Mouse (Mus musculus): ENCODE measurements around the gene Gabrr2. TPM values are rescaled to one million over a fixed set of nuclear protein-coding genes. Genes with fewer than 3 reads are reported as not detected.
"Not testable (repeated sequence)": the region's sequence is repeated elsewhere in the genome, so short reads cannot be mapped to it uniquely, and the experiment has no call there.

The Gabrr2 gene
- polyA plus RNA-seq, 1 experiment from 2014 or later, result 0.67 TPM

DNA sequence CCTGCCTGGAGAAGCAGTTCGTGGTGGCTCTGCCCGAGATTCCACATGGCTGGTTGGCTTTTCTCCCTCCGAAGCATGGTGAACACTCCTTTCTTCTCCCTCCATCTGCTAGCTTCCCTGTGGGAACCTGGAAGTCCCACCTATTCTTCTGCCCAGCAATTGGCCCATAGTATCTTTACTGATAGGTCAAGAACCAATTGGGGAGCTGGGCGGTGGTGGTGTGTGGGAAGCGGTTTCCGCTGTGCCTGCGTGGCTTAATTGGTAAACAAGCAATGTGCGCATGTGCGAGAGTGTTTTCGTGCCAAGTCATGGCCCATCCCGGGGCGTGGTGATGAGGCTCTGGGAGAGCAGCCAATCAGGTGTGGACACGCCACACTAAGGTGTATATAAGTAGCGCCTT is 50.1 kb downstream of the Gabrr2 start:
- WGBS, result 96% methylated on average over 10 of the region's 14 CpGs
- not testable (repeated sequence) for H3K9ac ChIP-seq (ENCODE audit: low read depth, low read length); H3K4me1 ChIP-seq (ENCODE audit: control insufficient read depth, insufficient read depth, low read length); H3K27me3 ChIP-seq (replicated peaks; ENCODE audit: control insufficient read depth, insufficient read depth, low read length); H3K9me3 ChIP-seq (ENCODE audit: control insufficient read depth, low read length); DNase-seq (ENCODE audit: low spot score); H3K4me3 ChIP-seq (ENCODE audit: low read depth, low read length); H3K27ac ChIP-seq (replicated peaks; ENCODE audit: low read depth, low read length); ATAC-seq (ENCODE audit: low read depth); H3K4me2 ChIP-seq (ENCODE audit: low read depth, low read length); H3K36me3 ChIP-seq (ENCODE audit: control insufficient read depth, insufficient read depth, low read length)

- not testable (repeated sequence) for H3K9ac ChIP-seq (ENCODE audit: low read depth, low read length); H3K27me3 ChIP-seq (replicated peaks; ENCODE audit: control insufficient read depth, insufficient read depth, low read length); H3K36me3 ChIP-seq (ENCODE audit: control insufficient read depth, insufficient read depth, low read length); H3K4me1 ChIP-seq (ENCODE audit: control insufficient read depth, insufficient read depth, low read length); H3K27ac ChIP-seq (replicated peaks; ENCODE audit: low read depth, low read length); ATAC-seq (ENCODE audit: low read depth); H3K4me2 ChIP-seq (ENCODE audit: low read depth, low read length); H3K9me3 ChIP-seq (ENCODE audit: control insufficient read depth, low read length); H3K4me3 ChIP-seq (ENCODE audit: low read depth, low read length)
- DNase-seq (ENCODE audit: low spot score), result peak; percentile 80
- 3% methylated on average over 3 of the region's 3 CpGs for WGBS
Observed at GRCm38 (mm10) chr4:33119118-33119517, 56.3 kb downstream of the Gabrr2 start.

GRCm38 (mm10) chr4:33124493-33124892 is 61.7 kb downstream of the Gabrr2 start:
- Histone ChIP-seq H3K36me3 (ENCODE audit: control insufficient read depth, insufficient read depth, low read length) (no peaks in the 10 kb centered on the region), H3K4me1 (ENCODE audit: control insufficient read depth, insufficient read depth, low read length) (no peaks in the 10 kb centered on the region), H3K9me3 (ENCODE audit: control insufficient read depth, low read length) (no peaks in the 10 kb centered on the region), H3K27ac (replicated peaks; ENCODE audit: low read depth, low read length) (no peak overlapping the region), H3K27me3 (replicated peaks; ENCODE audit: control insufficient read depth, insufficient read depth, low read length) (no peaks in the 10 kb centered on the region), H3K4me3 (ENCODE audit: low read depth, low read length) (no peak overlapping the region), H3K9ac (ENCODE audit: low read depth, low read length) (no peak overlapping the region), H3K4me2 (ENCODE audit: low read depth, low read length) (no peak overlapping the region)
- 81% methylated on average over 6 of the region's 6 CpGs for WGBS
- ATAC-seq (ENCODE audit: low read depth) (peak; percentile 53; the same call in 1 of the 2 replicates), DNase-seq (ENCODE audit: low spot score) (peak; percentile 23)

GRCm38 (mm10) chr4:33125409-33126084 is 62.7 kb downstream of the Gabrr2 start:
- DNase-seq (ENCODE audit: low spot score) (peak; percentile 24), ATAC-seq (ENCODE audit: low read depth) (no peak)
- Histone ChIP-seq H3K4me1 (ENCODE audit: control insufficient read depth, insufficient read depth, low read length) (no peaks in the 10 kb centered on the region), H3K9ac (ENCODE audit: low read depth, low read length) (no peak overlapping the region), H3K4me2 (ENCODE audit: low read depth, low read length) (no peak overlapping the region), H3K27ac (replicated peaks; ENCODE audit: low read depth, low read length) (no peak overlapping the region), H3K9me3 (ENCODE audit: control insufficient read depth, low read length) (no peaks in the 10 kb centered on the region), H3K36me3 (ENCODE audit: control insufficient read depth, insufficient read depth, low read length) (no peaks in the 10 kb centered on the region), H3K4me3 (ENCODE audit: low read depth, low read length) (no peak overlapping the region), H3K27me3 (replicated peaks; ENCODE audit: control insufficient read depth, insufficient read depth, low read length) (no peaks in the 10 kb centered on the region)
- WGBS, result 67% methylated on average over 10 of the region's 10 CpGs

GRCm38 (mm10) chr4:33132221-33132620 is 69.4 kb downstream of the Gabrr2 start, which contains the start of gene Gabrr1:
Gene Gabrr1, plus strand, starts transcription at chr4:33132521.
- DNase-seq (ENCODE audit: low spot score), result peak; percentile 16
- no peak within 1 kb of the TSS for H3K9ac ChIP-seq (ENCODE audit: low read depth, low read length)
- H3K4me2 ChIP-seq (ENCODE audit: low read depth, low read length), result no peak within 1 kb of the TSS
- H3K27ac ChIP-seq (replicated peaks; ENCODE audit: low read depth, low read length), result no peak within 1 kb of the TSS
- no peak within 1 kb of the TSS for H3K4me3 ChIP-seq (ENCODE audit: low read depth, low read length)
- WGBS, result 47% methylated on average over 11 of the region's 11 CpGs
- H3K9me3 ChIP-seq (ENCODE audit: control insufficient read depth, low read length), result no peaks in the 10 kb centered on the region
- no peaks in the 10 kb centered on the region for H3K4me1 ChIP-seq (ENCODE audit: control insufficient read depth, insufficient read depth, low read length)
- no peaks in the 10 kb centered on the region for H3K27me3 ChIP-seq (replicated peaks; ENCODE audit: control insufficient read depth, insufficient read depth, low read length)
- ATAC-seq (ENCODE audit: low read depth), result no peak
- no peaks in the 10 kb centered on the region for H3K36me3 ChIP-seq (ENCODE audit: control insufficient read depth, insufficient read depth, low read length)

Other genes starting within 250 kb of the Gabrr2 start
- 11.0 and 11.2 TPM in 2 replicates for gene Ankrd6, start 112.2 kb upstream of the Gabrr2 start, polyA plus RNA-seq (2014; fragmentation: Nextera tagmentation; extraction: Ambion mirVana)
- gene Rragd, start 80.0 kb upstream of the Gabrr2 start, polyA plus RNA-seq (2014; fragmentation: Nextera tagmentation; extraction: Ambion mirVana), result 18.3 and 21.8 TPM in 2 replicates
- gene Ube2j1, start 31.6 kb upstream of the Gabrr2 start, polyA plus RNA-seq (2014; fragmentation: Nextera tagmentation; extraction: Ambion mirVana), result 45.1 and 54.7 TPM in 2 replicates
- 0.12 TPM in 1 of 2 replicates, not detected in the other for gene Gabrr1, start 69.5 kb downstream of the Gabrr2 start, polyA plus RNA-seq (2014; fragmentation: Nextera tagmentation; extraction: Ambion mirVana)
- gene Pm20d2, start 126.7 kb downstream of the Gabrr2 start, polyA plus RNA-seq (2014; fragmentation: Nextera tagmentation; extraction: Ambion mirVana), result 1.2 and 1.6 TPM in 2 replicates
- 12.5 and 14.4 TPM in 2 replicates for gene Srsf12, start 146.0 kb downstream of the Gabrr2 start, polyA plus RNA-seq (2014; fragmentation: Nextera tagmentation; extraction: Ambion mirVana)
- 105 and 115 TPM in 2 replicates for gene Pnrc1, start 227.2 kb downstream of the Gabrr2 start, polyA plus RNA-seq (2014; fragmentation: Nextera tagmentation; extraction: Ambion mirVana)
- 18.9 and 20.8 TPM in 2 replicates for gene Rngtt, start 247.3 kb downstream of the Gabrr2 start, polyA plus RNA-seq (2014; fragmentation: Nextera tagmentation; extraction: Ambion mirVana)

Measured in embryonic facial prominence, embryonic 14.5 days (tissue).